Mouse (Mus musculus) CH12.LX (cell line): ENCODE results near the gene Unk. TPM values are rescaled to one million over a fixed set of nuclear protein-coding genes. Genes with fewer than 3 reads are reported as not detected.
A peak's percentile ranks its signal among the peaks of the same experiment; 100 is the strongest.

Source experiments
- DNase-seq: peaks from one replicate; pipeline ENCODE4 v3.0.0-alpha.2; 2013; ENCODE audit errors: extremely low read depth
- H3K27ac ChIP-seq: 2 replicates; pipeline ENCODE4 v1.5.1; 2012; ENCODE audit warnings: low read depth, mild to moderate bottlenecking, control low read depth, moderate library complexity; ENCODE audit not compliant: insufficient read depth
- H3K27me3 ChIP-seq: replicated peaks from 2 replicates; pipeline ENCODE3; 2012; ENCODE audit warnings: inconsistent platforms
- H3K36me3 ChIP-seq, 2 experiments: replicated peaks in 1 of 2; 2 replicates each; pipeline versions ENCODE3 to v1.6.1; 2012; ENCODE audit warnings: inconsistent platforms in 1 of 2, low read length in 1 of 2, mild to moderate bottlenecking in 1 of 2, mixed read lengths in 1 of 2, moderate library complexity in 1 of 2; ENCODE audit not compliant: control insufficient read depth in 1 of 2, insufficient read depth in 1 of 2
- H3K4me1 ChIP-seq, 2 experiments: 2 replicates each; pipeline ENCODE4 v1.6.1; 2012; ENCODE audit warnings: inconsistent platforms in 1 of 2, moderate library complexity in 1 of 2; ENCODE audit not compliant: insufficient read depth in 2 of 2, control insufficient read depth in 1 of 2
- H3K4me2 ChIP-seq: 2 replicates; pipeline ENCODE4 v1.6.1; 2012; ENCODE audit warnings: low read depth, mild to moderate bottlenecking, control low read depth; ENCODE audit not compliant: poor library complexity, insufficient read depth, severe bottlenecking
- H3K4me3 ChIP-seq, 3 experiments: fragments of 150-350 bp in 1 of 3; sonication (generic) in 1 of 3; replicated peaks in 1 of 3; 2 replicates each; pipeline versions ENCODE3 to v1.5.1; 2011 to 2012; ENCODE audit warnings: low read depth in 2 of 3, low read length in 2 of 3, mild to moderate bottlenecking in 2 of 3, moderate library complexity in 2 of 3, control low read depth in 1 of 3, improper control_type of control experiment in 1 of 3, inconsistent platforms in 1 of 3, mixed read lengths in 1 of 3; ENCODE audit not compliant: poor library complexity in 1 of 3
- H3K79me2 ChIP-seq: replicated peaks from 2 replicates; pipeline ENCODE4 v1.6.1; 2012; ENCODE audit warnings: mild to moderate bottlenecking, moderate library complexity; ENCODE audit not compliant: control insufficient read depth, poor library complexity, insufficient read depth, severe bottlenecking; ENCODE audit errors: extremely low read depth
- H3K9ac ChIP-seq: 2 replicates; pipeline ENCODE4 v1.6.1; 2012; ENCODE audit warnings: low read depth, mild to moderate bottlenecking, control low read depth, moderate library complexity; ENCODE audit not compliant: insufficient read depth
- H3K9me3 ChIP-seq: replicated peaks from 2 replicates; pipeline ENCODE3; 2012; ENCODE audit warnings: low read length, inconsistent platforms, mixed read lengths
- BHLHE40 ChIP-seq: IDR thresholded peaks from 2 replicates; pipeline ENCODE4 v1.6.1; 2011; ENCODE audit warnings: mild to moderate bottlenecking, low read depth, low read length, improper control_type of control experiment
- E2F4 ChIP-seq: IDR thresholded peaks from 2 replicates; pipeline ENCODE4 v1.6.1; 2011; ENCODE audit warnings: low read depth, low read length, improper control_type of control experiment; ENCODE audit not compliant: insufficient replicate concordance
- ELF1 ChIP-seq: IDR thresholded peaks from 2 replicates; pipeline ENCODE4 v1.6.1; 2014; ENCODE audit warnings: low read depth, mild to moderate bottlenecking, inconsistent platforms, low read length, improper control_type of control experiment
- EP300 ChIP-seq: IDR thresholded peaks from 2 replicates; pipeline ENCODE4 v1.6.1; 2011; ENCODE audit warnings: low read length, improper control_type of control experiment
- ETS1 ChIP-seq: conservative IDR thresholded peaks from 2 replicates; pipeline ENCODE4 v1.6.1; 2012; ENCODE audit warnings: low read depth, mild to moderate bottlenecking, inconsistent platforms, low read length, improper control_type of control experiment, moderate library complexity
- GABPA ChIP-seq: IDR thresholded peaks from 2 replicates; pipeline ENCODE4 v1.6.1; 2012; ENCODE audit warnings: low read depth, low read length, improper control_type of control experiment, inconsistent platforms; ENCODE audit not compliant: insufficient replicate concordance
- HCFC1 ChIP-seq: IDR thresholded peaks from 2 replicates; pipeline ENCODE4 v1.6.1; 2012; ENCODE audit warnings: low read depth, mild to moderate bottlenecking, inconsistent platforms, low read length, improper control_type of control experiment
- IRF4 ChIP-seq: IDR thresholded peaks from 2 replicates; pipeline ENCODE4 v1.6.1; 2014; ENCODE audit warnings: low read depth, mild to moderate bottlenecking, inconsistent platforms, low read length, improper control_type of control experiment
- JUND ChIP-seq: conservative IDR thresholded peaks from 2 replicates; pipeline ENCODE4 v1.6.1; 2011; ENCODE audit warnings: low read depth, low read length, improper control_type of control experiment
- MAX ChIP-seq: IDR thresholded peaks from 2 replicates; pipeline ENCODE4 v1.6.1; 2011; ENCODE audit warnings: low read length, improper control_type of control experiment
- MEF2A ChIP-seq: IDR thresholded peaks from 2 replicates; pipeline ENCODE4 v1.6.1; 2014; ENCODE audit warnings: low read depth, mild to moderate bottlenecking, inconsistent platforms, low read length, improper control_type of control experiment, borderline replicate concordance
- MYC ChIP-seq: IDR thresholded peaks from 2 replicates; pipeline ENCODE4 v1.6.1; 2011; ENCODE audit warnings: low read depth, mild to moderate bottlenecking, improper control_type of control experiment, low read length
- NELFE ChIP-seq: IDR thresholded peaks from 2 replicates; pipeline ENCODE4 v1.6.1; 2011; ENCODE audit warnings: low read depth, low read length, improper control_type of control experiment
- NRF1 ChIP-seq: IDR thresholded peaks from 2 replicates; pipeline ENCODE4 v1.6.1; 2014; ENCODE audit warnings: low read depth, mild to moderate bottlenecking, inconsistent platforms, low read length, improper control_type of control experiment, moderate library complexity
- PAX5 ChIP-seq: IDR thresholded peaks from 2 replicates; pipeline ENCODE4 v1.6.1; 2012; ENCODE audit warnings: low read length, inconsistent platforms, mixed read lengths
- RCOR1 ChIP-seq: conservative IDR thresholded peaks from 2 replicates; pipeline ENCODE4 v1.6.1; 2012; ENCODE audit warnings: low read depth, mild to moderate bottlenecking, inconsistent platforms, low read length, improper control_type of control experiment
- SIN3A ChIP-seq: IDR thresholded peaks from 2 replicates; pipeline ENCODE4 v1.6.1; 2012; ENCODE audit warnings: low read length, improper control_type of control experiment, inconsistent platforms
- TBP ChIP-seq: conservative IDR thresholded peaks from 2 replicates; pipeline ENCODE4 v1.6.1; 2011; ENCODE audit warnings: low read depth, low read length, improper control_type of control experiment
- USF2 ChIP-seq: conservative IDR thresholded peaks from 2 replicates; pipeline ENCODE4 v1.6.1; 2011; ENCODE audit warnings: low read depth, low read length, improper control_type of control experiment
- ZC3H11A ChIP-seq: IDR thresholded peaks from 2 replicates; pipeline ENCODE4 v1.6.1; 2012; ENCODE audit warnings: low read depth, mild to moderate bottlenecking, inconsistent platforms, low read length, improper control_type of control experiment
- ZNF384 ChIP-seq: IDR thresholded peaks from 2 replicates; pipeline ENCODE4 v1.6.1; 2012; ENCODE audit warnings: low read depth, low read length, improper control_type of control experiment, inconsistent platforms
- dilution Hi-C: fragments of 300-500 bp; cut with MboI; formaldehyde crosslinking; loops from 2 replicates; pipeline ENCODE4 v1.14.3; 2020; ENCODE audit warnings: low sequenced_read_pairs; ENCODE audit not compliant: extremely low pct_unique_long_range_greater_than_20kb, extremely low pct_ligation_motif_present
- in situ Hi-C: fragments of 300-500 bp; cut with MboI; formaldehyde crosslinking; loops from 3 replicates; pipeline ENCODE4 v1.14.3; 2019; ENCODE audit warnings: low sequenced_read_pairs, low pct_ligation_motif_present, low pct_unique_long_range_greater_than_20kb, mixed read lengths
- polyA plus RNA-seq: library from polyadenylated mRNA; unstranded; fragments of >175 nt; gene quantifications from 2 replicates; pipeline ENCODE4 v1.2.1, GENCODE M21; 2012; ENCODE audit warnings: low read depth; ENCODE audit not compliant: insufficient read length
- total RNA-seq, 2 experiments: library from RNA; depleted of rRNA; stranded (reverse); fragments of 300-350 nt in 1 of 2; fragments of >200 nt in 1 of 2; gene quantifications; 2 replicates each; pipeline ENCODE4 v1.2.3; 2012 to 2014

Unk gene
- total and polyA plus RNA-seq, 3 experiments, result 20.9 to 35.0 (median 24.7) TPM

DNA sequence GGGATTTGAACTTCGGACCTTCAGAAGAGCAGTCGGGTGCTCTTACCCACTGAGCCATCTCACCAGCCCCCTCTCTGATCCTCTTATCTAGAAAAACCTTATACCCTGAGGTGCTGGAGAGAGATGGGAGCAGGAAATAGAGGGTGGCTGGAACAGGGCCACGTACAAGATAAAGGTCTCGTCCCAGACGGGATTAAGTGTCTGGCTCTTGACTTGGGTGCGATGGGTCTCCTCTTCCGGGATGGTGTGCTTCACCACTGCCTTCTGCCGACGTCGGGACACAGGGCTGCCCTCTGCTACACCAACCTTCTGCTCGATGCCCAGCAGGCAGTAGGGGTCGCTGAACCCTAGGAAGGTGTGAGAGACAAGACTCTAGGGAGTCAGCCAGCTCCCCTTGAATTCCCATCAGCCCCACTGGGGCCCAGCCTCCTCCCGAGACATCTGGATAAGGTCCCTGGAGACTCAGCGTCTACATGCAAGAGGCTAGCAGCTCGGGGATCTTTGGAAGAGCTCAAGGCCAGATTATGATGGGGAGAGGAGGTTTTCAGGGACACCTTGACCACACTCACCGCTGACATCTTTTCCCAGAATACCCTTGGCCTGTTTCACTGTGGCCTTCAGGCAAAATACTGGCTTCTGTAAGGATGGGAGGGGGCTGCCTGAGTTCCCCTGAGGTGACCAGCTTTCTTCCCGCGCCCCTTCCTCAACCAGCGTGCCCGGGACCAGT is 45.6 kb downstream of the Unk start:
- no peaks in the 10 kb centered on the region for H3K79me2 ChIP-seq
- H3K4me3 ChIP-seq, result no peak overlapping the region
- in situ Hi-C loops (no loop called here), dilution Hi-C loops (no loop called here)
- H3K27ac ChIP-seq, result no peak overlapping the region
- H3K27me3 ChIP-seq, result no peaks in the 10 kb centered on the region
- DNase-seq, result no peak
- H3K4me2 ChIP-seq, result no peak overlapping the region
- H3K4me1 ChIP-seq, result peaks cover 7 to 38% of the 10 kb centered on the region in 2 experiments
- H3K36me3 ChIP-seq, result peaks cover 18 to 57% of the 10 kb centered on the region in 2 experiments
- no peak overlapping the region for H3K9ac ChIP-seq
- H3K9me3 ChIP-seq, result no peaks in the 10 kb centered on the region
- TF ChIP-seq IRF4 (no peak), USF2 (no peak), RCOR1 (no peak), MEF2A (no peak), GABPA (no peak), ELF1 (no peak), MYC (no peak), HCFC1 (no peak), SIN3A (no peak), ETS1 (no peak), JUND (no peak), NELFE (no peak), NRF1 (no peak), MAX (no peak)

DNA sequence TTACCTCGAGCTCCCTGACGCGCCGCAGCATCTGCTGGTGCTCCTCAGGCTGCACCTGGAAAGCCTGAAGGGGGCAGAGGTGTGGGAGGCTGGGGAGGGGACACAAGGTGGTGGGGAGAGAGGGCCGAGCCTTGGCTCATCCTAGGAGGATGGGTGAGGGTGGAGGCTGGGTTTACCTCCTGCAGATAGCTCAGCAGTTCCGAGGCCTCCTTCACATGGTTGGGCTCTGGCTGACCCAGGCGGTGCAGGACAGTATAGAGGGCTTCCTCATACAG is 46.1 kb downstream of the Unk start:
- in situ Hi-C loops, result no loop called here
- Histone ChIP-seq H3K4me3 (peak overlapping the region in 1 of 3 experiments; percentile 59), H3K36me3 (peaks cover 23 to 62% of the 10 kb centered on the region in 2 experiments), H3K4me1 (peaks cover 7 to 37% of the 10 kb centered on the region in 2 experiments), H3K4me2 (no peak overlapping the region), H3K9ac (no peak overlapping the region), H3K27me3 (no peaks in the 10 kb centered on the region), H3K79me2 (no peaks in the 10 kb centered on the region), H3K9me3 (no peaks in the 10 kb centered on the region), H3K27ac (no peak overlapping the region)
- no peak for DNase-seq
- no peak for TF ChIP-seq MEF2A
- no peak for TF ChIP-seq TBP
- no peak for TF ChIP-seq HCFC1
- no peak for TF ChIP-seq E2F4
- TF ChIP-seq EP300, result no peak
- no peak for TF ChIP-seq BHLHE40
- no peak for TF ChIP-seq PAX5
- TF ChIP-seq ZNF384, result no peak
- no peak for TF ChIP-seq JUND
- no peak for TF ChIP-seq ZC3H11A
- dilution Hi-C loops, result no loop called here
